Mouse (Mus musculus): Measurements from ENCODE around the gene Ppp2r3c.
A peak's percentile ranks its signal among the peaks of the same experiment; 100 is the strongest.
"Not testable (repeated sequence)": the region's sequence is repeated elsewhere in the genome, so short reads cannot be mapped to it uniquely, and the experiment has no call there.

Gene Ppp2r3c

GRCm38 (mm10) chr12:55302485-55303441 lies at the start of gene Ppp2r3c:
Gene Ppp2r3c (minus strand): TSS chr12:55302998.
- DNase-seq: peak; percentile 89 to 91

- no peak for DNase-seq
These were observed 41.8 kb upstream of the Ppp2r3c start for GRCm38 (mm10) chr12:55344583-55344982.

- no peak for DNase-seq
These were observed 41.2 kb upstream of the Ppp2r3c start for GRCm38 (mm10) chr12:55343998-55344397.

- not testable (repeated sequence) for DNase-seq
These were observed 40.2 kb upstream of the Ppp2r3c start for GRCm38 (mm10) chr12:55343045-55343444.

- not testable (repeated sequence) for DNase-seq
These were observed 35.7 kb upstream of the Ppp2r3c start for GRCm38 (mm10) chr12:55338490-55338889.

- DNase-seq: no peak
These were observed 30.9 kb upstream of the Ppp2r3c start for GRCm38 (mm10) chr12:55333662-55334061.

GRCm38 (mm10) chr12:55329351-55329750 lies 26.6 kb upstream of the Ppp2r3c start:
- DNase-seq: no peak

- DNase-seq: no peak
These were observed 26.0 kb upstream of the Ppp2r3c start for GRCm38 (mm10) chr12:55328784-55329183.

- DNase-seq: no peak
These were observed 22.9 kb upstream of the Ppp2r3c start for GRCm38 (mm10) chr12:55325702-55326101.

GRCm38 (mm10) chr12:55321642-55322291 lies 19.0 kb upstream of the Ppp2r3c start:
- no peak for DNase-seq

GRCm38 (mm10) chr12:55315192-55315591 lies 12.4 kb upstream of the Ppp2r3c start:
- DNase-seq: peak; percentile 68 to 77

- DNase-seq: no peak
These were observed 11.1 kb upstream of the Ppp2r3c start for GRCm38 (mm10) chr12:55313901-55314300.

- no peak for DNase-seq
These were observed 9.0 kb upstream of the Ppp2r3c start for GRCm38 (mm10) chr12:55311841-55312240.

GRCm38 (mm10) chr12:55309501-55309900 lies 6.7 kb upstream of the Ppp2r3c start:
- no peak for DNase-seq

- no peak for DNase-seq
These were observed 5.9 kb upstream of the Ppp2r3c start for GRCm38 (mm10) chr12:55308731-55309130.

GRCm38 (mm10) chr12:55307566-55307965 lies 4.8 kb upstream of the Ppp2r3c start:
- DNase-seq: no peak

GRCm38 (mm10) chr12:55306371-55306770 lies 3.6 kb upstream of the Ppp2r3c start:
- no peak for DNase-seq

GRCm38 (mm10) chr12:55301472-55302300 lies 1.1 kb downstream of the Ppp2r3c start:
- no peak for DNase-seq

- no peak for DNase-seq
These were observed 1.9 kb downstream of the Ppp2r3c start for GRCm38 (mm10) chr12:55300820-55301351.

- no peak for DNase-seq
These were observed 3.5 kb downstream of the Ppp2r3c start, which contains the start of gene 1110008L16Rik for GRCm38 (mm10) chr12:55299336-55299735. Gene 1110008L16Rik (plus strand): TSS chr12:55299577.

- DNase-seq: no peak
These were observed 4.7 kb downstream of the Ppp2r3c start for GRCm38 (mm10) chr12:55298112-55298511.

GRCm38 (mm10) chr12:55277583-55277982 lies 25.2 kb downstream of the Ppp2r3c start:
- DNase-seq: not testable (repeated sequence)

- no peak for DNase-seq
These were observed 30.6 kb downstream of the Ppp2r3c start for GRCm38 (mm10) chr12:55272243-55272642.
